Mouse (Mus musculus): ENCODE measurements at regions not wholly inside any gene's neighbourhood (a gene's known extent, or its start where the extent isn't known, plus 50 kb on each side); places are given as distances from the start of the nearest gene placed in this dataset.

GRCm38 (mm10) chr1:119301258-119301657, 120.8 kb downstream of the Inhbb start:
- TF ChIP-seq CTCF (IDR thresholded peaks at IDR 0.05; ENCODE audit: extremely low read depth, insufficient read depth, low read length) = no peak
- no peak for TF ChIP-seq POLR2A (IDR thresholded peaks at IDR 0.05; ENCODE audit: extremely low read depth, insufficient read depth, low read length)
